Mouse (Mus musculus): Measurements from ENCODE around the gene Cox19. TPM values are rescaled to one million over a fixed set of nuclear protein-coding genes. Genes with fewer than 3 reads are reported as not detected.

Cox19 gene
- polyA plus RNA-seq, 2 experiments = 77.8 to 108 TPM

DNA sequence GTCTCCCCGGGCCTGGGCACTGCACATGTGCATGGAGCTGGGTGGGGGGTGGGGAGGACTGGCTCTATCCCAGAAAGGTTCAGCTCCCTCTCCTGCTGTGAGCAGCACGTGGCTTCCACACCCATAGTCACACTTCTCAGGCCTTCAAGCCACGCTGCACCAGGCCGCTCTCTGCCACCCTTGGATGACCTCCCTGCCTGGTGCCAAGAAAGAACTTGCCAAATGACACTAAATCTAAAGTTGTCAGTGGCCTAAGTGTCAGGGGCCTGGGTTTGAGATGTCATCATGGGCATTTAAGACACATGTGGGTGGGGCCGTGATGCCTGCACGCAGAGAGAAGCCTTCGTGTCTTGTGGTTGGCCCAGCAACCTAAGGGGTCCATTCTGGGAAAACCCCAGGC lies 30.8 kb downstream of the Cox19 start:
- Histone ChIP-seq H3K9ac (ENCODE audit: low read depth, low read length, severe bottlenecking) (no peak overlapping the region), H3K9me3 (ENCODE audit: control insufficient read depth, low read length) (no peaks in the 10 kb centered on the region), H3K4me3 (replicated peaks; ENCODE audit: low read length) (no peak overlapping the region), H3K27ac (replicated peaks; ENCODE audit: low read depth, low read length) (no peak overlapping the region), H3K4me2 (replicated peaks; ENCODE audit: low read depth, low read length, severe bottlenecking) (no peak overlapping the region), H3K36me3 (ENCODE audit: control insufficient read depth, insufficient read depth, low read length) (no peaks in the 10 kb centered on the region), H3K4me1 (ENCODE audit: control insufficient read depth, insufficient read depth, low read length) (peaks cover 4% of the 10 kb centered on the region; the same call in 1 of the 2 replicates), H3K27me3 (ENCODE audit: control insufficient read depth, insufficient read depth, low read length) (peaks cover 21% of the 10 kb centered on the region)
- 68% methylated on average over 7 of the region's 7 CpGs for WGBS
- no peak for DNase-seq (ENCODE audit: low spot score)
- no peak for TF ChIP-seq POLR2A (IDR thresholded peaks at IDR 0.05; ENCODE audit: borderline replicate concordance, extremely low read depth, insufficient read depth, insufficient read length)
- ATAC-seq (ENCODE audit: low FRiP score, low read depth) = no peak

DNA sequence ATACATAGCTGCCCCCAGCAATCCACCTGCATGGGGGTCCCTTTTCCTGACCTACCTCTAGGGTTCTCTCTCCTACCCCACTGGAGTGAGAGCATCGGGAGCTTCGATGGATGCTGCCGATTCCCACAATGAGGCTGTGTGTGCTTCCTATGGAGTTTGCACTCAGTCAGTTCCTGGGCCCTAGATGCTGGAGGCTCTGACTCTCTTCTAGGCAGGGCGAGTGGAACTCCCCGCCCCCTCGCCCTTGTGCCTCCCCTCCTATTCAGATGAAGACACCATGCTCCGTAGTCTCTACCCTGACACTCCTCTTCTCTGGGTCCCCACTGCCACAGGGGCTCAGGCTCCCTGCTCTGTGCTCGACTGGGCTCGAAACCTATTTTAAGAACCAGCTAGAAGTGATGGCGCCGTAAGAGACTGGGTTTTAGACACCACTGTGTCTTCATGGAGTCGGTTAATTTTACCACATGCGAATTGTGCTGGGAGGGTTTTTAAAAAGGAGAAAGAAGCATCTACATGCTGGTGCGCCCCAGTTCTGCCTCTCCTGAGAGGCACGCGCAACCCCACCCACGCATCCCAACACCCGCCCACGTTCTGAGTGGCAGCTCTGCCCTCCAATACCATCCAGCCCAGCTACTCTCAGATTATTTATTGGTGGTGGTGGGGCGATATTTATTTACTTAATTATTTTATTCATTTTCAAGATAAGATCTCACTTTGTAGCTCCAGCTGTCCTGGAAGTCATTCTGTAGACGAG lies 33.3 kb downstream of the Cox19 start:
- DNase-seq (ENCODE audit: low spot score) = no peak
- no peak for ATAC-seq (ENCODE audit: low FRiP score, low read depth)
- no peak overlapping the region for H3K4me2 ChIP-seq (replicated peaks; ENCODE audit: low read depth, low read length, severe bottlenecking)
- no peak for TF ChIP-seq POLR2A (IDR thresholded peaks at IDR 0.05; ENCODE audit: borderline replicate concordance, extremely low read depth, insufficient read depth, insufficient read length)
- no peaks in the 10 kb centered on the region for H3K4me1 ChIP-seq (ENCODE audit: control insufficient read depth, insufficient read depth, low read length)
- H3K27me3 ChIP-seq (ENCODE audit: control insufficient read depth, insufficient read depth, low read length) = no peaks in the 10 kb centered on the region
- no peak overlapping the region for H3K27ac ChIP-seq (replicated peaks; ENCODE audit: low read depth, low read length)
- no peak overlapping the region for H3K9ac ChIP-seq (ENCODE audit: low read depth, low read length, severe bottlenecking)
- H3K36me3 ChIP-seq (ENCODE audit: control insufficient read depth, insufficient read depth, low read length) = no peaks in the 10 kb centered on the region
- H3K4me3 ChIP-seq (replicated peaks; ENCODE audit: low read length) = no peak overlapping the region
- 63% methylated on average over 21 of the region's 21 CpGs for WGBS
- H3K9me3 ChIP-seq (ENCODE audit: control insufficient read depth, low read length) = no peaks in the 10 kb centered on the region

DNA sequence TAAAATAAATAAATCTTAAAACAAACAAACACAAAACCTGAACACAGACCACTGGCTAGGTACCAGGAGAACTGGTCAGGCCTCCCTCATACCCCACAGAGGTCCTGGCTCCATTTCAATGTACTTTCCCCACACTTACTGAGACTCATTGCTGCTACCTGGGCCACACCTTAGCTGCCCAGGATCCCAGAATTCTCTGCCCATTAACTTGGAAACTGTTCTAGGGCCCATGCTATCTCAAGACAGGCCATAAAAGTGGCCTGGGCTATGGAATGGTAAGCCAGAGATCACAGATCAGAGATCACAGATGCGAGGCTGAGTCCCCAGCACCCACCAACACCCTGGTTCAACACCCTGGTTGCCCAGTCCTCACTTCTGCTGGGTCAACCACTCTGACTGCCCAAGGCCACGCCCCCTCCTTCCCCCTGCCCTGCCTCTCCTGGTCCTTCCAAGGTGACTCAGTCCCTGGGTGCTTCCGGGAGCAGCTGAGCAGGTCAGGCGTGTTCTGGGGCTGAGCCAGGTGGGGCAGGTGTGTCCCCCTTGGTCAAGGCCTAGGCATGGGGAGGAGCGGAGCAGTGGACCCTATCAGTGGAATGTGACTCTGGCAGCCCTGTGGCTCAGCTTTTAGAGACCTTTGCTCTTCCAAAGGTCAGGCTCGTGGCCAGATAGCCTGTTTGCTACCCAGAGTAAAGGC lies 34.1 kb downstream of the Cox19 start:
- no peak overlapping the region for H3K27ac ChIP-seq (replicated peaks; ENCODE audit: low read depth, low read length)
- no peaks in the 10 kb centered on the region for H3K27me3 ChIP-seq (ENCODE audit: control insufficient read depth, insufficient read depth, low read length)
- DNase-seq (ENCODE audit: low spot score) = no peak
- H3K36me3 ChIP-seq (ENCODE audit: control insufficient read depth, insufficient read depth, low read length) = no peaks in the 10 kb centered on the region
- WGBS = 71% methylated on average over 6 of the region's 6 CpGs
- TF ChIP-seq POLR2A (IDR thresholded peaks at IDR 0.05; ENCODE audit: borderline replicate concordance, extremely low read depth, insufficient read depth, insufficient read length) = no peak
- ATAC-seq (ENCODE audit: low FRiP score, low read depth) = no peak
- H3K9ac ChIP-seq (ENCODE audit: low read depth, low read length, severe bottlenecking) = no peak overlapping the region
- H3K4me2 ChIP-seq (replicated peaks; ENCODE audit: low read depth, low read length, severe bottlenecking) = no peak overlapping the region
- H3K9me3 ChIP-seq (ENCODE audit: control insufficient read depth, low read length) = no peaks in the 10 kb centered on the region
- no peak overlapping the region for H3K4me3 ChIP-seq (replicated peaks; ENCODE audit: low read length)
- no peaks in the 10 kb centered on the region for H3K4me1 ChIP-seq (ENCODE audit: control insufficient read depth, insufficient read depth, low read length)

DNA sequence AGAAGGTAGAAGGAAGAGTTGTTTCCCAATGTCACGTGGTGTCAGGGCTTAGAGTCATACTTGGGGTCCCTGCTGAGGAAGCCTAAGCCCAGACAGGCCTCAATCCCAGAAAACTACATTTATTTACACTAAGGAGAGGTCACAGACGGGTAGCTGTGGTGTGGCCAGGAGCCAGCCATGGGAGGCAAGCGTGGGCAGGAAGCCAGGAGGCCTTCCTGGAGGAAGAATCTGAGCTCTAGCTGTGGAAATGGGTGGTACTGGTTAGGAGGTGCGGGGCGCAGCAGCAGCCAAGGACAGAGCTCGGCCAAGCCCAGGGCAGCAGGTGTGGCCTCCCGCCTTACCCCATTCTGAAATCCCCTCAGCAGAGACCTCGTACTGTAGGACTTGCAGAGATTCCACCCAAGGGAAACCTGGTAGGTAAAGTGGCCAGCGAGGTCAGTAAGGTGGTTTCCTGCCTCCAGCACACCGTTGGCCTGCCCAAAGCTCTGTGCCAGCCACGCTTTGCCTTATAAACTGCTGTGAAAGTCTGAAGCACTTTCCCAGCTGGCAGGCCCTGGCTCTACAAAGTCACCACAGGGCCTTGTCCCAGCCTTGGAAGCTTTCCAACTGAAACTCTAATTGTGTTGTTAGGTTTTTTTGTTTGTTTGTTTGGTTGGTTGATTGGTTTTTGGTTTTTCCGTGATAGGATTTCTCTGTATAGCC lies 36.1 kb downstream of the Cox19 start:
- H3K36me3 ChIP-seq (ENCODE audit: control insufficient read depth, insufficient read depth, low read length) = no peaks in the 10 kb centered on the region
- DNase-seq (ENCODE audit: low spot score) = no peak
- 82% methylated on average over 12 of the region's 12 CpGs for WGBS
- H3K4me2 ChIP-seq (replicated peaks; ENCODE audit: low read depth, low read length, severe bottlenecking) = no peak overlapping the region
- H3K27me3 ChIP-seq (ENCODE audit: control insufficient read depth, insufficient read depth, low read length) = no peaks in the 10 kb centered on the region
- no peak overlapping the region for H3K9ac ChIP-seq (ENCODE audit: low read depth, low read length, severe bottlenecking)
- no peak for ATAC-seq (ENCODE audit: low FRiP score, low read depth)
- no peaks in the 10 kb centered on the region for H3K4me1 ChIP-seq (ENCODE audit: control insufficient read depth, insufficient read depth, low read length)
- no peak overlapping the region for H3K27ac ChIP-seq (replicated peaks; ENCODE audit: low read depth, low read length)
- TF ChIP-seq POLR2A (IDR thresholded peaks at IDR 0.05; ENCODE audit: borderline replicate concordance, extremely low read depth, insufficient read depth, insufficient read length) = no peak
- H3K9me3 ChIP-seq (ENCODE audit: control insufficient read depth, low read length) = no peaks in the 10 kb centered on the region
- no peak overlapping the region for H3K4me3 ChIP-seq (replicated peaks; ENCODE audit: low read length)

DNA sequence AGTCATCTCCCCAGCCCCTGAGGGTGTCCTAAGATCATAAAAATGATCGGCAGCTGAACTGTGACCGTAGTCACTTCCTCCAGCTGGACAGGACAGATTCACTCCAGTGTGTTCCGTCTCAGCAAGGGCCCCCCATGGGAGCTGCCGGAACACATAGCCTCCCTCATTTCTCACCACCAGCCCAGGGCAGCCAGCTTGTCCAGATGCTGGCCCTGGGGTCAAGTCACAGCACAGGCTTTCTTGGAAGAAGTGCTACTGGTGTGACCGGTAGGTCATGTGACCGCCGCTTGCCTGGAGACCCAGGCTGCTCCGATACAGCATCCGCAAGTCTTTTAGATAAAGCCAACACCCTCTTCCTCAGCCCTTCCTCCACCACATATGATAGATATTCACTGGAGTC lies 37.7 kb downstream of the Cox19 start:
- TF ChIP-seq POLR2A (IDR thresholded peaks at IDR 0.05; ENCODE audit: borderline replicate concordance, extremely low read depth, insufficient read depth, insufficient read length) = no peak
- no peaks in the 10 kb centered on the region for H3K9me3 ChIP-seq (ENCODE audit: control insufficient read depth, low read length)
- 66% methylated on average over 9 of the region's 9 CpGs for WGBS
- no peak overlapping the region for H3K4me3 ChIP-seq (replicated peaks; ENCODE audit: low read length)
- no peaks in the 10 kb centered on the region for H3K36me3 ChIP-seq (ENCODE audit: control insufficient read depth, insufficient read depth, low read length)
- H3K4me1 ChIP-seq (ENCODE audit: control insufficient read depth, insufficient read depth, low read length) = no peaks in the 10 kb centered on the region
- H3K27me3 ChIP-seq (ENCODE audit: control insufficient read depth, insufficient read depth, low read length) = no peaks in the 10 kb centered on the region
- ATAC-seq (ENCODE audit: low FRiP score, low read depth) = no peak
- DNase-seq (ENCODE audit: low spot score) = no peak
- no peak overlapping the region for H3K9ac ChIP-seq (ENCODE audit: low read depth, low read length, severe bottlenecking)
- H3K4me2 ChIP-seq (replicated peaks; ENCODE audit: low read depth, low read length, severe bottlenecking) = no peak overlapping the region
- no peak overlapping the region for H3K27ac ChIP-seq (replicated peaks; ENCODE audit: low read depth, low read length)

Measured in limb, embryonic 14.5 days (tissue).